Mouse (Mus musculus) kidney, adult 11 months (tissue): Measurements from ENCODE around the gene Scrn2.
A peak's percentile ranks its signal among the peaks of the same experiment; 100 is the strongest.

Experiments
- DNase-seq: peaks from one replicate; pipeline ENCODE4 v3.0.0; 2022

The Scrn2 gene

GRCm38 (mm10) chr11:97018583-97019344, 11.0 kb upstream of the Scrn2 start:
- no peak for DNase-seq

DNA sequence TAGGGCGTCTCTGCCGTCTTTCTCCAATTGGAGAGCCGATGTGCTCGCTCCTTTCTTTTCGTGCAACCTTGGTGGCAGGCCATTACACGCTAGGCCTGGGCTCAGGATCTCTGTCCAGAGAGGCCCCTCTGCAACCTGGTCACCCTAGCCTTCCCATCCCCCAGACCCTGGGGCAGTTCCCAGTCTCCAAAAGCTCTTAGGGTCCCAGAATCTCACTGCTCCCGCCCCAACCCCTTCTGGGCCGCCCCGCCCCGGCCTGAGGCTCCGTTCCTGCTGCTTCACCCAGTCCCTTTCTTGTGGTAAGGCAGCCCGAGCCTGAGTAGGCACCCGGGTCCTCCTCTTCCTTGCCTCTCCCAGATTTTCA, 10.4 kb upstream of the Scrn2 start:
- no peak for DNase-seq

DNA sequence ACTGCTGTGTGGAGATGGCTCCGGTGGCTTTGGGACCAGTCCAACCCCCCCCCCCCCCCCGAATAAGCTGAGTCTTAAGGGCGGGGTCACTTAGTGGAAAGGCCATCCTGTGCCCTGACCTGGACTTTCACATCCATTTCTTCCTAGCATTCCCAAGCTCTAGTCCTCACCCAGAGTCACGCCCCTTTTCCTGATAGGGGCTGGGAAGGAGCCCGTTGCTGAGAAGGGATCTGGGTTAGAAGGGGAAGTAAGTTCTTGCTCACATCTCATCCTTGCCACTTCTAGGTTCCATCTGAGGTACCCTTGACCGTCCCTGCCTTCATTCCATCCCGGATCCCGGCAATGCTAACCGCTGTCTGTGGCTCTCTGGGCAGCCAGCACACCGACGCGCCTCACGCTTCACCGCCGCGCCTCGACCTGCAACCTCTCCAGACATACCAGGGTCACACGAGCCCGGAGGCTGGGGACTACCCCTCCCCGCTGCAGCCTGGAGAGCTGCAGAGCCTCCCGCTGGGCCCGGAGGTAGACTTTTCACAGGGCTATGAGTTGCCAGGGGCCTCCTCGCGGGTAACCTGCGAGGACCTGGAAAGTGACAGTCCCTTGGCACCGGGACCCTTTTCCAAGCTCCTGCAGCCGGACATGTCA, 8.5 kb upstream of the Scrn2 start:
- DNase-seq = no peak

GRCm38 (mm10) chr11:97021873-97022484, 7.8 kb upstream of the Scrn2 start:
- DNase-seq = peak; percentile 74

GRCm38 (mm10) chr11:97024977-97025376, 4.8 kb upstream of the Scrn2 start:
- no peak for DNase-seq

DNA sequence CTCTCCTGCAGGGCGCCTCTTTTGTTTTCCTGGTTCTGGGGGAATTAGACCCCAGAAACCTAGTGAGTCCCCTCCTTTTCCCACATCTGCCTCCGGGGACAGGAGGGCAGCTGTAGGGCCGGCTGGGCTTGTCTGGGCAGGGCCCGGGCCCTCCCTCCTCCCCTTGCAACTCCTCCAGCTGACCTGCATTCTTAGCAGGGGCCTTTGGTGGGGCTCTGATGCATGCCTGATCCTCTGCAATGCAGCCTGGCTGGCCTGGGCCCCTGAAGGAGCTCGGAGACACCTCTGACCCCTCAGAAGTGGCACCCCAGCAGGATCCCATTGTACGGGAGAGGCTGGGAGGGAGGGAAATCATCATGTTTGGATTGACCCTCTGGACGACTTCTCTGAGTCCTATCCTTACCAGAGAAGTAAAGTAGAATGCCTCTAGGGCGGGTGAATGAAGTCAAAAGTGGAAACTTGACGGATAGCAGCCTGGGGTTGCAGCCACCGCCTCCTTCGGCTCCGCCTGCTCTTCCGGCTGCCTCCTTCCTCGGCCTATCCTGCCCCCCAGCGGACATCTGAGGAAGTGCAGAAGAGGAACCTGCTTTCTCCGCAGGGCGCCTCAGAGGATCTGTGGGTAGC, 3.9 kb upstream of the Scrn2 start:
- peak; percentile 76 for DNase-seq

DNA sequence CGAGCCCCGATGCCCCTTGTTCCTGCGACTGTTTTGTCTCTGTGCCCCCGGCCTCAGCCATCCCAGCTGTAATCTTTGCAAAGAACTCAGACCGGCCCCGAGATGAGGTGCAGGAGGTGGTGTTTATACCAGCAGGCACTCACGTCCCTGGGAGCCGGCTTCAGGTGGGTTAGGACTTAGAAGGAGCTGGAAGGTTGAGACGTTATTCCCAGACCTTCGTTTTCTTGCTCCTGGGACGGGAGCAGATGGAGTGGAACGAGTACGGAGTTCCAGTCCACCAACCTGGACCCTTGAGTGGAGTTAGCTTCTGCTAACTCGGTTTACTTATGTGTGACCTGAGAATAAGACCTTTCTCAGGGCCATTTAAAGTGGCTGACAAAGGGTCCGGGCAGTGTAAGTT, 688 bp downstream of the Scrn2 start:
- peak; percentile 46 for DNase-seq

GRCm38 (mm10) chr11:97031977-97032376, 2.2 kb downstream of the Scrn2 start:
- DNase-seq = peak; percentile 56

- DNase-seq = no peak
Measured at GRCm38 (mm10) chr11:97032499-97032898, 2.8 kb downstream of the Scrn2 start.

DNA sequence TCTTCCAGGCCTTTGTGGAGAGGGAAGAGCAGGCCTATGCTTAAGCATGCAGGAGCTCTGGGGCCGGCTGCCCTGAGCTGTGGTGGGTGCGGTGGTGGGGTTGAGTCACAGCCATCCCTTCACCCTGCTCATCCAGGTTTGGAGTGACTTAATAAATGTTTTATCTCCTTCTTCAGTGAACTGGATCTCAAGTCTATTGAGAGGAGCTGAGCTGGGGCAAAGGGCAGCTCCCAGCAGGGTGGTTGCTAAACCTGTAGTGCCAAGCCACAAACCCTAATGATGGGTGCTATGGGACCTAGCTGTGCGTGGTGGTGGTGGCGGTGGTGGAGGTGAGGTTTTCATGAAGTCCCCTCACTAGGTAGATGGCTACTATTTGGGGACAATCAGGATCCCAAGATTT, 4.0 kb downstream of the Scrn2 start:
- peak; percentile 51 for DNase-seq

DNA sequence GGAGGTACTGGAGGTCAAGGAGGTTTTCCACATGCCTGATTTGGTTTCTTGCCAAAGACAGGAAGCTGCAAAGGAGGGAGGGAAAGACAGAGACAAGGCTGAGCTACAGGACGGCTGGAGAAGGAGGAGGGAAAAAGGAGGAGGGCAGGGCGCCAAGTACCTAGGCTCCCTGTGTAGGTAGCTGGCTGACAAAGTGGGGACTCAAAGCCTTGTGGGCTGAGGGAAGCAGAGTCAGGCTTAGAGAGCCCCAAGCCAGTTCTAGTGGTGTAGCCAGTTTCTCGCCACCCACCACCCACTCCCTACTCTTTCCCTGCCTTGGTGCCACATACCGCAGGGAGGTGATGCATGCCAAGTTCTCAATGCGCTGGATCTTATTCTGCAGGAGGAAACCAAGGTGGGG, 6.4 kb downstream of the Scrn2 start:
- peak; percentile 68 for DNase-seq

- DNase-seq = no peak
Measured at GRCm38 (mm10) chr11:97038881-97039280, 9.1 kb downstream of the Scrn2 start.

GRCm38 (mm10) chr11:97040301-97041021, 10.7 kb downstream of the Scrn2 start:
- no peak for DNase-seq

DNA sequence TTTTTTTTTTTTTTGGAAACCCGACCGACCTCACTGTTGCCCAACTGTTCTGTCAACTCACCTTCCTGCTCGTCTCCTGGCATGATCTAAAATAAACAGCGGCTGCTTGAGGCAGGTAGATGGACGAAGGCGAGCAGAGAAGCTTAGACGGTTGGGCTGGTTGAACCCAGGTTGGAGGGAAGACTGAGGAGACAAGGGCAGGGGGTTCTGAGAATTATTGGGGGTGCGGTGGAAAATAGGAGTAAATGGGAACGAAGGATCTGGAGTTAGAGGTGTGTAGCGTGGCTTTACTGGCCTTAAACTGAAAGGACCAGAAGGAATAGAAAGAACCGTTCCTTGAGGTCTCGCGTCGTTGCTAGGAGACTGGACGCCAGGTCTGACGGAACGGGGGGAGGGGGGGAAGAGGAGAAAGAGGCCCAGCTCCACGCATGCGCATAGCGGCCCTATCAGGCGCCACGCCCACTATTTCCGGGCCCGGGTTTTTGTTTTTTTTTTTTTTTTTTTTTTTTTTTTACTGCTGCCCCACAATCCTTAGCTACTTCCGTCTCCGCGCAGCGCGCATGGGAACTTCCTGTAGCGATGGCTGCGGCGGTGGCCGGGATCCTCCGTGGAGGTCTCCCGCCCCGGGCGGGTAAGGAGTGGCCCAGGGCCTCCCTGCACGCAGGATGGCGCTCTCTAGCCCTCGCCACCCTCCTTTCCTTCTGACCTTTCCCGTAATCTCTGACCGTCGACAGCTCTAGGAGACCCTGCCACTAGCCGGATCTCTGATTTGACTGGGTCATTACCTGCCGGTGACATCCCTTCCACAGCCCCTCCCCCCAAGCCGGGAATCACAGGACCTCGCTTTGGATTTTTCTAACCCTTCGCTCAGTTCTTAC, 11.5 kb downstream of the Scrn2 start, which contains the start of the genes Lrrc46 and Mrpl10:
TSS of gene Lrrc46 (minus strand) at position 386 of the 878 bp plus-strand sequence.
TSS of gene Mrpl10 (plus strand) at position 539 of the 878 bp plus-strand sequence.
- DNase-seq = peak; percentile 83

DNA sequence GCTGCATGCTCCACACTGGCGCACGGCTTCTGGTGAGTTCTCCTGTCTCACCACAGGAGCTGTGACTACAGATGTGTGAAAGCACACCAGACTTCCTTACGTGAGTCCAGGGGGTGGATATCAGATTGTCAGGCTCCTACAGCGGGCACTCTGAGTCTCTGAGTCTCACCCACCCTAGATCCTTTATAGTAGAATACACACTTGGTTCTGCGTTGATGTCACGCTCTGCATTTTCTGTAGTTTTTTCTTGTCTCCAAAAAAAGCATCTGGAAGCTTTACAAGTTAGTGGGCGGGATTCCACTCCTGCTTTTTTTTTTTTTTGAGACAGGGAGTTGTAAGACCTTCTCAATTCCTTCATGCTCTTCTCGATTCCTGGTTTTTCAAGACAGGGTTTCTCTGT, 15.2 kb downstream of the Scrn2 start:
- no peak for DNase-seq

DNA sequence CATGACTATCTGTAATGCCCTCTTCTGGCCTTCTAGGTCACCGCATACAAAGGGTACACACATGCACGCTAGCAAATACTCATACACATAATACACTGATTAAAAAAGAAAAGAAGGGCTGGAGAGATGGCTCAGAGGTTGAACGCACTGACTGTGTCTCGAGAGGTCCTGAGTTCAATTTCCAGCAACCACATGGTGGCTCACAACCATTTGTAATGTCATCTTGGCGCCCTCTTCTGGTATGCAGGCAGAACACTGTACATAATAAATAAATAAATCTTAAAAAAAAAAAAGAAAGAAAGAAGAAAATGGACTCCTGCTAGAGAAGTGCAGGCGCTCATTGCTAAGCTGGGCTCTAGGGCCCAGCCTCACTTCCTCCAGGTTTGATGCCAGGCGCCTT, 16.1 kb downstream of the Scrn2 start:
- DNase-seq = no peak

DNA sequence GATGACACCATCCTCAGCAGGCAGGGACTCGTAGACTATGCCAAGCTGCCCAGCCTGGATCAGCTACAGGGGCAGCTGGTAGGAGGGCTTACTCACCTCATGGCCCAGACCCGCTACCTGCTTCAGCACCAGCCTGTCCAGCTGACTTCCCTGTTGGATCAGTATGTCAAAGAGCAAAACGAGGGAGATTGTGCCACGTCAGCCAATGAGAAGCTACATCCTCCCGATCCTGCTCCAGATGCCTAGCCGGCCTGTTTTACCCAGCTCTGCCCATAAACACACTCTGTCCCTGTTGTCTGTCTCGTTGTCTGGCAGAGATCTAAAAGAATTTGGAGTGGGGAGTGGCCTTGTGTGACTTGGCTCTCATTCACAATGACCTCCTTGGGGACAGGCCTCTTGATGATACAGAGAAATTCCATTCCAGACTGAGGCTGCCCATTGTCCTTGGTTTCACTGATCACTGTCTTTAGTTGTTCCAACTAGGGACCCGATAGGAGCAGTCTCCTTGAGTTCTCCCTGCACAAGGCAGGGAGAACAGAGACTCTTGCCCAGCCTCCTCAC, 18.4 kb downstream of the Scrn2 start:
- no peak for DNase-seq

DNA sequence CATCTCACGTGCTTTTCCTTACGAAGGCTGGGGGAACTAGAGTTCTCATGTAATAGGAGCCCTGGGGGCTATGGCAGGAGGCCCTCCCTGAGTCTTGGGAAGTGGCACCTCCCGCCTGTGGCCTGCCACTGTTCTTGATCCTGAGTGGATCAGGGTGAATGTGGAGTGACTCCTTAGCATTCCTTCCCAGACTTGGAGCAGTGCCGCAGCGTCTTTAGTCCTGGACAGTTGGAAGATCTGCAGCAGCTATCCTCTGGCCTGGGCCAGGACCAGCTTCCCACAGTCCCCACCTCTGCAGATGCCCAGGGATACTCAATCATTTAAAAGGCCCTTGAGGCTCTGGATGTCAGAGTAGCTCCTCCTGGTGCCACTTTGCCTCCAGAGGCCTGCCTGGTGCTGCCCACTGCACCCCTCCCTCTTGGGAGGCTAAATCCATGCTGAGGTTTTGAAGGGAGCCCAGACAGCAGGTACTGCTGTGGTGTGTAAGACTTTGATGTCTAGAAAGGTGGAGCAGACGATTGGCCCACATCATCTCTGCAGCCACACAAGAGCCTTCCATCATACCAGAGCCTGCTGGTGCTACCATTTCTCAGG, 19.9 kb downstream of the Scrn2 start:
- no peak for DNase-seq

DNA sequence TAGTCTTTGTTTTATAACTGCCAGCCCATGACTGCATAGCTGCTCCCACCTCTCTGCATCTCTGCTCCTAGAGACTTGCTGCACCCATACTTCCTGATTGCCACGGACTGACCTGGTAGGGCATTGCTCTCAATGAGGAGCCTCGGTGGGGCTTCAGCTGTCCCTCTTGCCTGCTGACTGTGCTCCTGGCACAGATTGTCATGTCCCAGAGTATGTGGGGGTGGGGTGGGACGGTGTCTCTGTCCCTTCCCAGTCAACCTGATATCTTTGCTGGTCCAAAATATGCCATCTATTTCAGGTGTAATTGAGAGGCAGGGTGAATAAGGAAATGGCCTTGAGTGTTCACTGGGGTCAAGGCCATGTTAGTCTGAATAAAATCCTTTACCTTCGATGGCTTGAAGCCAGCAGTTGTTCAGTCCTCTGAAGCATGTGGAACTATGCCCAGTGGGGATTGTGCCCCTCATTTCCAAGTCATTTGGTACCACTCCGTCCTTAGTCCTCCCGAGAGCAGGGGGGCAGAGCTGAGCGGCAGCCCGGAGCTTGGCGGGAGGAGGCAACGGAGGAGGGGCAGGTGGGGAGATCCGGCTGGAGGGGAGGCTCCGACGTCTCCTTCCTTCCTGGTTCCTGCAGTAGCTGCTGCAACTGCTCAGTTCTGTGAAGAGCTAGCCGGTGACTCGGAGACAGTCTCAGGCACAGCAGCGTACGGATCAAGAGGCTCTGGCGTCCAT, 20.6 kb downstream of the Scrn2 start, which contains the start of gene Osbpl7:
TSS of gene Osbpl7 (plus strand) at position 413 of the 728 bp plus-strand sequence.
- peak; percentile 70 for DNase-seq

DNA sequence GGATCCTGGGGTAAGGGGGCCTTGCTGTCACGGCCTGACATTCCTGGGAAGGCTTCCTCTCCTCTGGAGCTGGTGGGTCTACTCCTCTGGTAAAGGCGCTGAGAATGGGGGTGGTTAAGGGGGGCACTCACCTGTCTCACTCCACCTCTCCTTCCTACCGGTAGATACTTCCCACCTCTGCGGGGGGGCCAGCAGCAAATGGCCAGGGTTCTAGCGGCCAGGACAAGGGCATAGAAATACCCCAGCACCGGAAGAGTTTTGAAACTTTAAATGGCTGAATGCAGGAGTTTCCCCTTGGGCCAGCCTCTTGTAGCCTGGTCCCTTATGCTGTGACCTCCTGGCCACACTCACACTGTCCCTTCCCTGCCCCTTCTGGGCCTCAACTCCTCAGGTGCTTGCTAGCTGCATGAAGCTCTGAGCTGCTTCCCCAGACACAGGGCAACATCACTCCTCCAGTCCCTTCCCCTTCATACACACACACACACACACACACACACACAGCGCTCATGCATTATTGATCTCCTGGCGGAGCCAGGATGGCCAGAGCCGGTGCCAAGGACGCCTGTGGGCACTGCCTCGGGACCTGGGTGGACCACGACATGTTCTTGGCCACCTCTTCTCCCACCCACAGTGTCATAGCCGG, 21.3 kb downstream of the Scrn2 start:
- no peak for DNase-seq
